Mouse (Mus musculus) adrenal gland, adult 18-20 months (tissue): ENCODE data around the gene Cox6b2. TPM values are rescaled to one million over a fixed set of nuclear protein-coding genes. Genes with fewer than 3 reads are reported as not detected.
"Not testable (repeated sequence)": the region's sequence is repeated elsewhere in the genome, so short reads cannot be mapped to it uniquely, and the experiment has no call there.

ENCODE experiments used
- DNase-seq, 2 experiments: peaks; one replicate each; pipeline ENCODE4 v3.0.0; 2021 to 2022; ENCODE audit warnings: low spot score in 2 of 2
- long read RNA-seq, 2 experiments: library from polyadenylated mRNA; stranded (forward); transcript quantifications; one replicate each; pipeline ENCODE4 v2.0.0; 2021
- total RNA-seq, 2 experiments: library from RNA; stranded (reverse); gene quantifications; 1 replicate in 1 of 2; 2 replicates in 1 of 2; pipeline ENCODE4 v1.2.3; 2021

Cox6b2 gene
- total RNA-seq, result 10 to 100 TPM in 1 of 2 experiments, 1 to 10 TPM in 1; 7.6 to 10.6 TPM
- long read RNA-seq, experiment 1, result 0 reads
- long read RNA-seq, experiment 2, transcript Cox6b2-201 (4 exons, 553 nt), result major isoform, 5 of 5 reads
- long read RNA-seq, experiment 2, partial matches to known transcripts, result 0 of 5 reads
- long read RNA-seq, experiment 2, other reads (novel, unspliced or antisense), result 0 of 5 reads

GRCm38 (mm10) chr7:4752821-4753570 lies at the start of gene Cox6b2:
Gene Cox6b2, minus strand, starts transcription at chr7:4753094.
- peak; percentile 26 to 49 for DNase-seq

DNA sequence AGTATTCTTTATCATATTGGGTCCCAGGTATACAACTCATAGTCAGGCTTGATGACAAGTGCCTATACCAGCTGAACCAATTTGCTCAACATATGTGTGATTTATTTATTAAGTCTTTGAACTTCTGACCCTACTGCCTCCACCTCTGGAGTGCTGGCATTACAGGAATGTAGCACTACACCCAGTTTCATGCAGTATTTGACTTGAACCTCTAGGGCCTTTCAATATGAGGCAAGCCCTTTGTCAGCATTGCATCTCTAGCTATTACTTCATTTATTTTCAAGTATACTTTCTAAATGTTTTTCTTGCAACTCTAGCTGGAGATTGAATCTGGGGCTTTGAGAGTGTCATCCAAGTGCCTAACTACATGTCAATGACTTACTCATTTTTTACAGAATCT lies 49.4 kb upstream of the Cox6b2 start:
- DNase-seq, result no peak

DNA sequence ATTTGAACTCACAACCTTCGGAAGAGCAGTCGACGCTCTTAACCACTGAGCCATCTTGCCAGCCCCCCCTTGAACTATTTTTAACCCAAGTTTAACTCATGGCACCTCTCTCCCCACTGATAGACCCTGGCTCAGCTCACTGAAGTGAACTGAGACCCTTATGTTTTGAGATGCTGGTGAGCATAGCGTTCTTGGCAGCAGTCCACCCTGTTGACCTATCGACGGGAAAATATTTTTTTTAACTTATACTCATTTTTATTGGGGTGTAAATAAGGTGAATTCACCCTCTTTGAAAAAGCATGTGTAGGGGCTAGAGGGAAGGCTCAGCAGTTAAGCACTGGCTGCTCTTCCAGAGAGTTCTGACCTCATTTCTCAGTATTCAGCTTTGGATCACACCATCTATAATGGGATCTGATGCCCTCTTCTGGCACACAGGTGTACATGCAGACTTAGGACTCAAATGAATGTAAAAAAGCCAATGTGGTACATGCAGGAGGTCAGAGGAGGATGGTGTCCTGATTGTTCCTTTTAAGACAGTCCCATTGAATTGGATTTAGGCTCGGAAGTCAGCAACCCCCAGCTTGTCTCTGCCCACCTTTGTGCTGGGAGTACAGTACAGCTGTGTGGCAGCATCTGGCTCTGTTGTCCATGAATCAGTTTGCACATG lies 43.0 kb upstream of the Cox6b2 start:
- no peak for DNase-seq

DNA sequence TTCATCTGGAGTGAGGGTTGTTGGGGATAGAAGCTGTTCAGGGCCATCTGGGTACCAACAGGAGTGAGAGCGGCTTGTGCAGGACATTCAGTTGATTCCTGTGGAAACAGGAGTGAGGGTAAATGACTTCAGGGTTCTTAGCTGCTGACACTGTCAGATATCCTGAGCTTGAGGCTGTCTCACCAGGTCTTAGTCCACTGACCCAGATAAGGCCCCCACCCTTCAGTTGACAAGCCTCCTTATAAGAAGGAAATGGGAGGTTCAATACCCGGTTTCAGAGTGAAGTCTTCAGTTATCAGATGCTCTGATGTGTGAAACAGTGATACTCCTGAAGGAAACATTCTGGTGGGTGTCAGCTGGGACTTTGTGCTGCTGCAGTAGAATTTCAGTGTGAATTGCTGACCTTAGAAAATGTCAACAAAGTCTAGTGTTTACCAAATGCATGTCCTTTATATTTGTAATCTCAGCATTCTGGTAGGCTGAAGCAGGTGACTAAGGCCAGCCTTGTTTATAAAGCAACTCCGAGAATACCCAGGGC lies 41.8 kb upstream of the Cox6b2 start:
- DNase-seq, result no peak

GRCm38 (mm10) chr7:4793674-4794073 lies 40.8 kb upstream of the Cox6b2 start:
- no peak for DNase-seq

- not testable (repeated sequence) for DNase-seq
Measured at GRCm38 (mm10) chr7:4793248-4793647, 40.4 kb upstream of the Cox6b2 start.

DNA sequence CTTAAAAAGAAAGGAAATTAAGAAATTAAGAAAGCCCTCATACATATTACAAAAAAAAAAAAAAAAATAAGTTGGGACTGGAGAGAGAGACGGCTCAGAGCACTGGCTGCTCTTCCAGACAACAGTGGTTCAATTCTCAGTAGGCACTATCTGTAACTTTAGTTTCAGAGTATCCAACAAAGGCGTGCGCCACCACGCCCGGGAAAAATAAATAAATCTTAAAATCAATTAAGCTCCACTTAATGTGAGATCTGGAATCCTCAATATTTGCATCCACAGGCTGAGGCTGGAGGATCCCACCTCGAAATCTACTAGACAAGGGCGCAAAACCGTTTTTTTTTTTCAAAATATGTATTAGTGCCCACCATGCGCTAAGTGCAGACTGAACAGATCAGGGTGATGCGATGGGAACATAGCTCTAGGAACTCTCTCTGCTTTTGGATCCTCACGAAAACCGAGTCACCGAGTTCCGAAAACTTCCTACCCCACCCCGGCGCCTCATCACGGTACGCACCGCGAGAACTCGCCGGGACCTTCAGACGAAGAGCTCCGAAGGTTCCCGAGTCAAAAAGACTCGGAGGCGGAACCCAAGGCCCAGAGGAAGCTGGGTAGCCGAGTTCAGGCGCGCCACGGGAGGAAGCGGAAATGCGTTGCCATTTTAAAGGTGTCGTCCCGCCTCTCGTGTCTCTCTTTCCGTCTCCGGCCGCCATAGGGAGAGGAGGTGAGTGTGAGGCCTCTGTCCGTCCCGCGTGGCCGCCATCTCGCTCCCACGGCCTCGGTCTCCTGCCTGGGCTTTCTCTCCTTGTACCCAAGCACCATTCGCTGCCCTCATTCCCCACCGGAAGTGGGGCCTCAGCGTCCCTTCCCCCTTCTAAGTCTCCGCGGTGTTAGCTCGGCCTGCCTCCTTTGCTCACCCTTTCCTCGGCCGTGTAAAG lies 39.7 kb upstream of the Cox6b2 start, which contains the start of gene Rpl28:
Gene Rpl28, plus strand, starts transcription at position 597 of the 935 bp plus-strand sequence.
- DNase-seq, result peak; percentile 88 to 95

GRCm38 (mm10) chr7:4789436-4789935 lies 36.6 kb upstream of the Cox6b2 start, which contains the start of gene Tmem238:
Gene Tmem238, minus strand, starts transcription at chr7:4789656.
- peak in 1 of 2 experiments; percentile 61 for DNase-seq

DNA sequence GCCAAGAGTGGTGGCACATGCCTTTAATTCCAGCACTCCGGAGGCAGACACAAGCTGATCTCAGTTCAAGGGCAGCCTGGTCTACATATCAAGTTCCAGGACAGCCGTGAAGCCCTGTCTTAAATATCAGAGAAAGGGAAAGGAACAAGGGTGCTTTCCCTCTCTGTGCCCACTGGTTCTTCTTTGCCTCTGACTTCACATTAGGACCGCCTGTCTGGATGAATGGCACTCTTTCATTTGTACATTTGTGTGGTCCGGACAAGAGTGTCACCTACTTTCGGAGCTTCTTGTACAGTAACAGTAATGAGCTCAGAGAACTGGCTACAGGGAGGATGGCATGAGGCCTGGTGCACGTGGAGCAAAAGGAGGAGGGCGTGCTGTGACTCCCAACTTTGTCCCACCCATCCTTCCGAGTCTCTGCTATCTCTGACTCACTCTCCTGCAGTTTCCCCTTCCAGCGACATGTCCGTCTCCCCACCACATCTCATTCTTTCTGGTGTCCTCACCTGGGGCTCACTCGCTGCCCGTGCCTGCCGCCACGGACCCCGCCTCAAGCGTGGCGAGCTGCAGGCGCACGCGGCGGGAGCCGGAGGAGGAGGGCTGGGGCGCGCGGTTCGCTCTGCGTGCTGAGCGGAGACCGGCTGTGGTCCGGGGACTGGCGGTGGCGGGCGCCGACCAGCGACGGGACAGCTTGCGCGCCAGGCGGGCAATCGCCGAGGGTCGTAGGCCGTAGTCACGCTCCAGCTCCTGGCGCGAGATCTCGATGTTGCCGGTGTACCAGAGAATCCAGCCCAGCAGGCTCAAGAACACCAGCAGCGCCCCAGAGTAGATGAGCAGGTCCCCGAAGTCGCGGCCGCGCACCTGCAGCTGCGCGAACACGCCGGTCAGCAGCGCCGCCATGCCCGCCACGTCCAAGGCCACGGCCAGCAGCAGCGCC lies 35.9 kb upstream of the Cox6b2 start:
- DNase-seq, result peak; percentile 61 to 75

GRCm38 (mm10) chr7:4783667-4784268 lies 30.9 kb upstream of the Cox6b2 start:
- no peak for DNase-seq

GRCm38 (mm10) chr7:4782759-4783158 lies 29.9 kb upstream of the Cox6b2 start, which contains the start of the genes Il11 and Tmem190:
Gene Il11, minus strand, starts transcription at chr7:4782859.
Gene Tmem190, plus strand, starts transcription at chr7:4782937.
- DNase-seq, result no peak

GRCm38 (mm10) chr7:4782130-4782529 lies 29.2 kb upstream of the Cox6b2 start:
- no peak for DNase-seq

DNA sequence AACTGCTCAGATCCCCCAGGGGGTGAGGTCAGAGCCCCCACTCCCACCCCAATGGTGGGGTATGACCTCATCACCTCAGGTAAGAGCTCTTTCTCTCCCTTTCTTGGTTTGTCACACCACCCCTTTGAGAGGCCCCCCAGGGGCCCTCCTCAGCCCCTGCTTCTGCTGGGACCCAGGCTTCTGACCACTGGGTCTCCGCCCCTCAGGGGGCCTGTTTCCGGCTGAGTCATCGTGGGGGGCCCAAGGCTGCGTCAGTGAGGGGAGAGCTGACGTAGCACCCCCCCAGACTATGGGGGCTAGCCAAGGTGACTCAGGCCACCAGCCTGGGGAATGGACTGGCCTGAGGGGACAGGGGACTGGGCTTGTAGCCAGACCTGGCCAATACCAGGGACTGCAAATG lies 27.0 kb upstream of the Cox6b2 start:
- DNase-seq, result no peak

DNA sequence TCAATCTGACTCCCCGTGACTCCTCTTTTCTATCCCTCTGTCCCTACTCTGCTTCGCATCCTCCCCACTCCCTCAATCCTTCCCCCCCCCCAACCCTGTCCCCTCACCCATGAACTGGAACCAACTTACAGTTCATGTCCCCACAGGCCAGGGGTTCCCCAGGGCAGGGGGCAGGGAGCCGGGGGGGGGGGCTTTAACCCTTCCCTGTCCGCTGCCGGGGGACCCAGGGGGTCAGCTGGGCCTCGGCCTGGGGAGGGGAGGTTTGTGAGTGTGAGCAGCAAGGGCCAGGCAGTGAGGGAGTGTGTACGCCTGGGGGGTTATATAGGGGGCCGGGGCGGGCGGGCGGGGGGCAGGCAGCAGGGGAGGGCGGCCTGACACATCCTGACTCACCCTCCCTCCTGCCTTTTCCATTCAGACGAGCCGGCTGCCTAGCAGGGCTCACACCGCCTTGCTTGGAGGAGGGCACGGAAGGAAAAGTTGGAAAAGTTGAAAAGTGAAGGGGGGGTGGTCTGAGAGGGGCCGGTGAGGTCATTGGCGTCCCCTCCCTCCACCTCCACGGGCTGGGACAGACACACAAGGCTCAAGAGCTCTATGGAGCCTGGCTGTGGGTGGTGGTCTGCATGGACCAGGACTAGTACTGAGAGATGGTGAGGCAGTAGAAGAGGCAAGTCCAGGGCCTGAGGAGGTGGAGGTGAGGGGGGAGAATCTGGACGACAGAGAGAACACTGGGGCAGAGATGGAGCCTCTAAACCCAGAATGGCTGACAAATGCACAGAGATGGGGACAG lies 25.1 kb upstream of the Cox6b2 start:
- DNase-seq, result no peak

DNA sequence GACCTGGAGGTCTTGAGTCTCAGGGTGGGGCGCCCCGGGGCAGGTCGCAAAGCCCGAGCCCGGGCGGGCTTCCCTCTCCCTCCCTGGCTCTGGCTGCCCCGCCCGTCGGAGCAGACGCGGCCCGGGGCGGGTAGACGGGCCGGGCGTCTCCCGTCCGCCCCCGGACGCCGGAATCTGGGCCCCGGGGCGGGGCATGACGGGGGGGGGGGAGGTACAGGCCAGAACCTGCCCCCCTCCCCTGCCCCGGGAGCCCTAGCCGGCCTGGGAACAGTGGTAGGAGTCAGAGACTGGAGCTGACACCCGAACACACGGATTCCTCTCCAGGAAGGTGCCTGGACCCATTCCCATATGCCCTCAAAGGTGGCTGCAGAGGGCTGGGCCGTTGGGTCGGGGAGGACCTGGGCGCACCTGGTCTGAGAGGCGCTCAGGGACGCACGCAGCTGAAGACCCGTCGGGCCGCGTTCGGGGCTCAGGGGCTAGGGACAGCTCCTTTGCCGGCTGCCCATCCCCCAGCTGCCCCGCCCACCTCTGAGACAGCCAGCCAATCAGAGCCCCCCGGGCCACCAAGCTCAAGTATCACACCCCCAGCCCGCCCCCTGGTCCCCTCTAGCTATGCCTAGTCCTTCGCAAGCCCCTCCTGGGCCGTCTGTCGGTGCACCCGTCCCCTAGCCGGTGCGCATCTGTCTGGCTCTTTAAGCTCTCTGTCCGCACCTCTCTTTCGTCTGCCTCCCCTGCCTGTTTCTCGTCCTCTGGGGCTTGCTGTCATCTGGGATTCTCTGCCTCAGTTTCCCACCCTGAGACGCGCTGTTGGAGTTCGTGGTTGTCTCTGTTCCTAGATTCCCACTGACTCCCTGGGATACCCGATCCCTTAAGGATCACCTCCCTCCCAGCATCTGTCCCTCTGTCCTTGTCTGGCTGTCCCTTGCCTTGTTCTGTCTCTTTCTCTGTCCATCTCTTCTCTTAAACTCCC lies 24.3 kb upstream of the Cox6b2 start:
- DNase-seq, result peak; percentile 43 to 53

GRCm38 (mm10) chr7:4776131-4776530 lies 23.2 kb upstream of the Cox6b2 start:
- no peak for DNase-seq

GRCm38 (mm10) chr7:4771202-4771601 lies 18.3 kb upstream of the Cox6b2 start, which contains the start of gene Fam71e2:
Gene Fam71e2, minus strand, starts transcription at chr7:4771302.
- no peak for DNase-seq
